Mouse (Mus musculus) lung, adult 2 months (tissue): ENCODE data around the gene Ikbkg.

Experiments
- CTCF ChIP-seq: fragments of 200-500 bp; IDR thresholded peaks from 2 replicates; pipeline ENCODE4 v1.5.1; 2011; ENCODE audit warnings: mild to moderate bottlenecking, low read length, control low read depth; ENCODE audit not compliant: insufficient read depth
- POLR2A ChIP-seq: fragments of 200-500 bp; IDR thresholded peaks from 2 replicates; pipeline ENCODE4 v1.6.1; 2011; ENCODE audit warnings: low read depth, mild to moderate bottlenecking, control low read depth, low read length, borderline replicate concordance; ENCODE audit errors: extremely low read depth

DNA sequence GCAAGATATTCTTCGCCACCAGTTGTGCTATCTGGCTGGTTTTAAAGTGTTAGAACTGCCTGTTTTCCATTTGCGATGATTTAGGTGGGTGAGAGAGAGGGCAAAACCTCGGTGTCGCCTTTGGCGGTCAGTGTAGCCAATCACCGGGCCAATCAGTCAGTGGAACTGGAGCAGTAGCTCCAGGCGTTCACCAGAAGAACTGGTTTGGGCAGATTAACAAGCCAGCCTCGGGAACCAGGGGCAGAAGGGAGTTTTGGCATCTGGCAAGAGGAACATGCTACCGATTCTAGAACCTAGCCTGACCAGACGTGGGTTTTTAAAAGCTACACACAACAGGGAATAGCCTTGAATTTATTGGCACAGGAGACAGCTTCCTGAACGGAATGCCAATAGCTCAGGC, 33.9 kb upstream of the Ikbkg start:
- TF ChIP-seq POLR2A (no peak), CTCF (no peak)
